Mouse (Mus musculus) Patski (cell line): ENCODE results near the gene 2900011O08Rik. TPM values are rescaled to one million over a fixed set of nuclear protein-coding genes. Genes with fewer than 3 reads are reported as not detected.
A peak's percentile ranks its signal among the peaks of the same experiment; 100 is the strongest.

ENCODE experiments used
- ATAC-seq: fragments of 100-300 bp; one replicate; pipeline ENCODE4 v1.8.0; 2021
- CTCF ChIA-PET: fragments of 350-600 bp; sonication (Branson Sonifier 250); formaldehyde crosslinking; loops from one replicate; lab custom pipeline; 2022; ENCODE audit warnings: inconsistent platforms; lab: Charles Lee
- POLR2A ChIA-PET: fragments of 350-600 bp; sonication (Branson Sonifier 250); formaldehyde crosslinking; loops from one replicate; lab custom pipeline; 2022; ENCODE audit warnings: antibody characterized with exemption, inconsistent platforms; lab: Charles Lee
- DNase-seq: peaks from one replicate; pipeline ENCODE4 v3.0.0-alpha.2; 2011; ENCODE audit warnings: low read depth, low spot score
- H3K27me3 ChIP-seq: fragments of 371-371 bp; one replicate; pipeline ENCODE4 v1.5.1; 2021
- CTCF ChIP-seq: fragments of 100-300 bp; IDR thresholded peaks from one replicate; pipeline ENCODE4 v1.5.1; 2021
- in situ Hi-C: fragments of 300-500 bp; cut with MboI; formaldehyde crosslinking; loops from 3 replicates; pipeline ENCODE4 v1.11.1; 2018; ENCODE audit warnings: low pct_unique_long_range_greater_than_20kb, mixed read lengths
- polyA plus RNA-seq: library from polyadenylated mRNA; unstranded; gene quantifications from one replicate; pipeline ENCODE4 v1.2.3, GENCODE M21; 2021

The 2900011O08Rik gene
- polyA plus RNA-seq, 1 experiment from 2014 or later = 0.04 TPM

GRCm38 (mm10) chr16:14128977-14129376 lies 142.6 kb downstream of the 2900011O08Rik start:
- no peak for TF ChIP-seq CTCF
- H3K27me3 ChIP-seq = no peaks in the 10 kb centered on the region
- ATAC-seq = no peak
- in situ Hi-C loops = loop anchor here (10.0 kb wide), 1 partner anchor 214 kb away; no protein-coding TSS in a partner anchor
- POLR2A ChIA-PET = no interaction called here
- DNase-seq = no peak
- CTCF ChIA-PET = no interaction called here

GRCm38 (mm10) chr16:14130796-14131195 lies 144.4 kb downstream of the 2900011O08Rik start:
- ChIA-PET POLR2A (interaction anchor here (0.6 kb wide), 1 partner anchor 186 kb away, joined by 8 read pairs; no protein-coding TSS in a partner anchor), CTCF (interaction anchor here (1.1 kb wide), 1 partner anchor 11 kb away, joined by 3 read pairs; no protein-coding TSS in a partner anchor)
- DNase-seq (no peak), ATAC-seq (no peak)
- in situ Hi-C loops = no loop called here
- H3K27me3 ChIP-seq = no peaks in the 10 kb centered on the region
- no peak for TF ChIP-seq CTCF

GRCm38 (mm10) chr16:14131376-14131775 lies 145.0 kb downstream of the 2900011O08Rik start:
- in situ Hi-C loops = no loop called here
- POLR2A ChIA-PET = interaction anchor here (0.6 kb wide), 1 partner anchor 186 kb away, joined by 8 read pairs; no protein-coding TSS in a partner anchor
- CTCF ChIA-PET = interaction anchor here (1.1 kb wide), 1 partner anchor 11 kb away, joined by 3 read pairs; no protein-coding TSS in a partner anchor

GRCm38 (mm10) chr16:14131838-14132237 lies 145.4 kb downstream of the 2900011O08Rik start:
- no peak for DNase-seq
- POLR2A ChIA-PET = no interaction called here
- TF ChIP-seq CTCF = no peak
- CTCF ChIA-PET = interaction anchor here (1.1 kb wide), 1 partner anchor 12 kb away, joined by 3 read pairs; no protein-coding TSS in a partner anchor
- in situ Hi-C loops = no loop called here
- no peaks in the 10 kb centered on the region for H3K27me3 ChIP-seq
- no peak for ATAC-seq

More at GRCm38 (mm10) chr16:14131376-14131775, 145.0 kb downstream of the 2900011O08Rik start:
- no peaks in the 10 kb centered on the region for H3K27me3 ChIP-seq
- no peak for TF ChIP-seq CTCF
- ATAC-seq (no peak), DNase-seq (no peak)

GRCm38 (mm10) chr16:14135014-14135413 lies 148.6 kb downstream of the 2900011O08Rik start:
- CTCF ChIA-PET = interaction anchor here (1.0 to 1.6 kb wide), 3 partner anchors 8 to 17 kb away, joined by 3 read pairs; no protein-coding TSS in a partner anchor
- no peaks in the 10 kb centered on the region for H3K27me3 ChIP-seq
- POLR2A ChIA-PET = no interaction called here
- in situ Hi-C loops = no loop called here
- no peak for TF ChIP-seq CTCF
- DNase-seq (no peak), ATAC-seq (no peak)

GRCm38 (mm10) chr16:14137976-14138561 lies 151.7 kb downstream of the 2900011O08Rik start:
- in situ Hi-C loops = no loop called here
- CTCF ChIA-PET = no interaction called here
- ATAC-seq (no peak), DNase-seq (no peak)
- no peaks in the 10 kb centered on the region for H3K27me3 ChIP-seq
- POLR2A ChIA-PET = no interaction called here
- TF ChIP-seq CTCF = no peak

GRCm38 (mm10) chr16:14139106-14139505 lies 152.7 kb downstream of the 2900011O08Rik start:
- DNase-seq = no peak
- in situ Hi-C loops = no loop called here
- ChIA-PET POLR2A (interaction anchor here (0.6 to 0.9 kb wide), 2 partner anchors 9 to 16 kb away, joined by 3 to 4 read pairs; no protein-coding TSS in a partner anchor), CTCF (no interaction called here)
- no peak for ATAC-seq
- no peaks in the 10 kb centered on the region for H3K27me3 ChIP-seq
- TF ChIP-seq CTCF = no peak

- ATAC-seq (no peak), DNase-seq (no peak)
- TF ChIP-seq CTCF = no peak
- ChIA-PET CTCF (interaction anchor here (1.0 kb wide), 1 partner anchor 9 kb away, joined by 3 read pairs; no protein-coding TSS in a partner anchor), POLR2A (no interaction called here)
- no peaks in the 10 kb centered on the region for H3K27me3 ChIP-seq
- in situ Hi-C loops = no loop called here
Observed at GRCm38 (mm10) chr16:14143298-14143697, 156.9 kb downstream of the 2900011O08Rik start.

GRCm38 (mm10) chr16:14147712-14148111 lies 161.3 kb downstream of the 2900011O08Rik start:
- POLR2A ChIA-PET = interaction anchor here (0.6 kb wide), 1 partner anchor 9 kb away, joined by 3 read pairs; no protein-coding TSS in a partner anchor
- DNase-seq (no peak), ATAC-seq (no peak)
- in situ Hi-C loops = no loop called here
- no peaks in the 10 kb centered on the region for H3K27me3 ChIP-seq
- peak; percentile 58 for TF ChIP-seq CTCF
- CTCF ChIA-PET = interaction anchor here (1.3 kb wide), 1 partner anchor 23 kb away, joined by 6 read pairs; no protein-coding TSS in a partner anchor

Other genes with a start within 250 kb of the 2900011O08Rik start
- 40.1 TPM for gene Rrn3, start 205.9 kb upstream of the 2900011O08Rik start, polyA plus RNA-seq
- 147 TPM for gene Ntan1, start 167.8 kb upstream of the 2900011O08Rik start, polyA plus RNA-seq
- 83.6 TPM for gene Pdxdc1, start 83.5 kb upstream of the 2900011O08Rik start, polyA plus RNA-seq
- 5.5 TPM for gene Mpv17l, start 83.4 kb upstream of the 2900011O08Rik start, polyA plus RNA-seq
- 0.03 TPM for gene Ifitm7, start 284 bp downstream of the 2900011O08Rik start, polyA plus RNA-seq
- 81.0 TPM for gene Nde1, start 176.7 kb downstream of the 2900011O08Rik start, polyA plus RNA-seq
- 23.4 TPM for gene Marf1, start 176.7 kb downstream of the 2900011O08Rik start, polyA plus RNA-seq